Mouse (Mus musculus) layer of hippocampus, adult 2 months (tissue): ENCODE data around the gene Dusp10. TPM values are rescaled to one million over a fixed set of nuclear protein-coding genes. Genes with fewer than 3 reads are reported as not detected.

Experiments used
- DNase-seq, 2 experiments: peaks; one replicate each; pipeline ENCODE4 v3.0.0; 2022; ENCODE audit warnings: low spot score in 2 of 2
- H3K27ac ChIP-seq: fragments of 200-600 bp; 2 replicates; pipeline ENCODE4 v1.8.1; 2022
- H3K4me3 ChIP-seq: fragments of 200-600 bp; 2 replicates; pipeline ENCODE4 v1.8.1; 2022; ENCODE audit warnings: mild to moderate bottlenecking
- CTCF ChIP-seq: fragments of 200-600 bp; conservative IDR thresholded peaks from 2 replicates; pipeline ENCODE4 v1.8.1; 2022; ENCODE audit warnings: antibody characterized with exemption, mild to moderate bottlenecking, moderate library complexity
- total RNA-seq, 2 experiments: library from RNA; stranded (reverse); gene quantifications; 2 replicates each; pipeline ENCODE4 v1.2.3; 2021

Dusp10 gene
- total RNA-seq, 2 experiments from 2014 or later: 4.9 to 5.3 TPM

DNA sequence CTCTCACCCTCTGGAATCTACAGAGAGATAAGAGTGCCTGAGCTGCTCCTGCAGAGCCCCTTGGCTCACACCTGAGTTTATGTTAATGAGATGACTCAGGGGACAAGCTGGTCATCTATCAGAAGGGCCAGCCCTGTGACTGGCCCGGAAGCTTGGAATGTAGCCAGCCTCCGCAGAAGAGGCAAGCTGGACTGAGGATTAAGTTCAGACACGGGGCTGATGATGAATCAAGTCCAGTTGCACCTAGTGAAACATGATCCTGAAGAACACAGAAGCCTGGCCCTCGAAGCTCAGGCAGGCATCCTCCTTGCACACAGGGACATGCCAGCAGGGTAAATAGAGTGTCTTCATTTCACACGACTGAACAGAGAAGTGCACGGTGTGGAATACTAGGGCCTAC is 38.7 kb downstream of the Dusp10 start:
- no peak for DNase-seq
- TF ChIP-seq CTCF: no peak
- H3K27ac ChIP-seq: no peak overlapping the region
- no peak overlapping the region for H3K4me3 ChIP-seq

DNA sequence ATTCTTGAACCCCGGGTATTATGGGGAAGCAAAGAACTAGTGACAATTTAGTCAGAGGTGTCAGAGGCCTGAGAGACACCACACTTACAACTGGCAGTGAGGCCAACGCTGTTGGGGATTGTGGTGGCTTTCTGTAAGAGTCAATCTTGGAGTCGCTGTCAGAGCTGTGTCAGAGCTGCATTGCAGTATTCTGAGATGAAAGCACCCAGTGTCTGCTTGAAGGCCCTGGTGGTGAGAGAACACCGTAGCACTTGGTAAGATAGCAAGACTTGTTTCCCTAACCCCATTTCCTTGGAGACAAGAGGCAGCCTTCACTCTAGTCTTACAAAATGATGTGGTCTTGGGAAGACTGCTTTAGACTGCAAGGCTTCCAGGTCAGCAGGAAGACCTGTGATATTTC is 39.2 kb downstream of the Dusp10 start:
- 0 out of 2 replicates have a peak, but pooled peaks have one; percentile 15 for TF ChIP-seq CTCF
- Histone ChIP-seq H3K27ac (no peak overlapping the region), H3K4me3 (no peak overlapping the region)
- no peak for DNase-seq

DNA sequence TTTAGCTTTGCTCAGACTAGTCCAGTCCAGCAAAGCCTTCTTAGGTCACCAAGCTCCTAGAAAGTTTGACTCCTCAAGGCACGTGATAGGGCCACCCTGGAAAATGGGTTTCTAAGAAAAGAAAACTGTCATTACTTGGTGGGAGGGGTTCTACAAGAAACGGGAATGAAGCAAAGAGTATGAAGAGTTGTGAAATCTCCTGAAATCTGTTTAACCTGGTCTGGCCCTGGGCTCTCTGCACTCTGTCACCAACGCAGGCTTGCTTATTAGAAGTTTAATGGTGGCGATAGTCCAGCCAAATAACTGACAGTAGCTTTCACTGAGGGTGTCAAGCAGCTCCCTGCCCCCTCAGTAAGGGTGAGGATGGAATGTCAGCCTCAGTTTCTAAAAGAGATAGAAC is 40.0 kb downstream of the Dusp10 start:
- Histone ChIP-seq H3K4me3 (no peak overlapping the region), H3K27ac (no peak overlapping the region)
- DNase-seq: no peak
- TF ChIP-seq CTCF: no peak

DNA sequence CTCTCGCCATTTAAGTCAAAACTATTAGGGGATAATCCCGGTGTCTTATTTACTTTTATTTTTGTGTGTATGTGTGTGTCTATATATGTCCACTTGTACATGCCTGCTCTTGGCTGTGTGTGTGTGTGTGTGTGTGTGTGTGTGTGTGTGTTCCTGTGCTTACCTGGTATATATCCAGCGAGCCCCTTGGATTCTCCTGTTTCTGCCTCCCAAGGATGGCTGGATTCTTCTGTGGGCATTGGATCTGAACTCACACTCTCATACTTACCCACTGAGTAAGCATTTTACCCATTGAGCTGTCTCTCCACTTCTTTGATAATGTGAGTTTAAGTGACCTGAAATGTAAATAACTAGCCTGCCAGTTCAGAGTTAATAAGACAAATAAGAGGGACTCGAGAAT is 40.6 kb downstream of the Dusp10 start:
- DNase-seq: no peak
- H3K27ac ChIP-seq: no peak overlapping the region
- H3K4me3 ChIP-seq: no peak overlapping the region
- TF ChIP-seq CTCF: no peak

DNA sequence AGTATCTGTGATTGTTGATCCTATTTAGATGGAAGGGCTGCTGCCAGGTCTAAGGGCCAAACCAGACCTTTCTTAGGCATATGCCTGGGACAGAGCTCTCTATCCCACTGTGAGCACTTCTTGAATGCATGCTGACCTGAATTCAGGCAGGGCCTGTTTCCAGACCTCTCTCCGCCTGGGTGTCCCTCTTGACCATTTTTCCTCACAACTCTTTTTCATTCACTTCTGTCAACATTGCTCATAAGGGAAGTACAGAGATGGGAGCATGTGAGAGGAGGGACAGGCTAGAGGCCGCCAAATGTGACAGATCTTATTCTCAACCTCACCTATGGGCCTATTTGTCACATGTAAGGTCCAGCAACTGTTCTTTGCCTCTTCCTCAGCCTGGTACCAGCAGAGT is 41.1 kb downstream of the Dusp10 start:
- Histone ChIP-seq H3K4me3 (no peak overlapping the region), H3K27ac (0 out of 2 replicates have a peak overlapping the region, but pooled peaks have one; percentile 10)
- DNase-seq: no peak
- no peak for TF ChIP-seq CTCF

DNA sequence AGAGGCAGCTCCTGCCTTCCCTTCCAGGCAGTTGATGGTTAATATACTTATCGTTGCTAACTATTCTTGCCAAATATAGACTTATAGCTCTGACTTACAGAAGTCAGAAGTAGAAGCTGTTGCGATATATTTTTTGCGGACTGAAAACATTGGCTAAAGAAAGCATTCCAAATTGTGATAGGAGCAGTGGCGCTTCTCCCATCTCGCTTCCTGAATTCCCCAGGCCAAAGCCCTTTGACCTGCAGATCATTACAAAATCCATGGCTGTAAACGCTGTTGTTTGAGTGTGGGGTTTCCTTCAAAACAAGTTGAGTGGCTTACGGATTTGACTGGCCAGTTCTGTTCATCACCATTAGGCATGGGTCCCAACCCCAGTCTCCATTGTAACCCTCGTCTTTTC is 45.1 kb downstream of the Dusp10 start:
- Histone ChIP-seq H3K4me3 (no peak overlapping the region), H3K27ac (no peak overlapping the region)
- TF ChIP-seq CTCF: no peak
- DNase-seq: no peak

DNA sequence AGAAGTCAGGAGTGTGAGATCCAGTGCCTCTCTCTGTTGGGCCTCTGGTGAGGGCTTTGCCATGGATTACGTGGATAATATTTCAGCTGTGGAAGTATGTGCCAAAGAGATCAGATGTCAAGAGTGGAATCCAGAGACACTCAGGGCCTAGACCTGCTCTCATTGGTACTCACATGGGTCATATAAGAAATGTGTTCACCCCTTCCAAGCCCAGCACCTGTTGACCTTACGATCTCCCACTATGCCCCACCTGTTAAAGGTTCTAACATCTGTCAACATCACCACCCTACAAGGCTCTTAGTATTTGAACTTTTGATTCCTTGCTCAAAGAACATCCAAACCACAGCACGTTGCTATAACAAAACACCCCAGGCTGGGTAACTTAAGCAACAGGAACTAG is 46.7 kb downstream of the Dusp10 start:
- DNase-seq: no peak
- Histone ChIP-seq H3K27ac (no peak overlapping the region; the same call in 1 of the 2 replicates), H3K4me3 (no peak overlapping the region)
- TF ChIP-seq CTCF: no peak

DNA sequence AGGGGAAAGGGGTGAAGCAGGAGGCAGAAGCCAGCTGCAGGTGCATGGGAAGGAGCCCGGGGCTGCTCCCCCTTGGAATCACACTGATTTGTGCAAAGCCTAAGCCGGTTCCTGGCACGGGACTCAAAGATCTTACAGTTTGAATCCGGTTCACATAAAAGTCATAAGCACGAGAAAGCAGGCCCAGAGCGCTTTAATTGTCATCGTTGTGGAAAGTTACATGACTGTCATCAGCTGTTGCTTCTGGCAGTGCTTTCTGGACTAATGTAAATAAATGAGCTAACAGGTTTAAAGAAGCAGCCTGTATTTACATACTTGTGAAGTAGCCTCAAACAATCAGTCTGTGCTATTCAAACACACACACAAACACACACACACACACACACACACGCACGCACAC is 47.3 kb downstream of the Dusp10 start:
- H3K27ac ChIP-seq: peak overlapping the region; percentile 53; the same call in 1 of the 2 replicates
- no peak for TF ChIP-seq CTCF
- no peak for DNase-seq

DNA sequence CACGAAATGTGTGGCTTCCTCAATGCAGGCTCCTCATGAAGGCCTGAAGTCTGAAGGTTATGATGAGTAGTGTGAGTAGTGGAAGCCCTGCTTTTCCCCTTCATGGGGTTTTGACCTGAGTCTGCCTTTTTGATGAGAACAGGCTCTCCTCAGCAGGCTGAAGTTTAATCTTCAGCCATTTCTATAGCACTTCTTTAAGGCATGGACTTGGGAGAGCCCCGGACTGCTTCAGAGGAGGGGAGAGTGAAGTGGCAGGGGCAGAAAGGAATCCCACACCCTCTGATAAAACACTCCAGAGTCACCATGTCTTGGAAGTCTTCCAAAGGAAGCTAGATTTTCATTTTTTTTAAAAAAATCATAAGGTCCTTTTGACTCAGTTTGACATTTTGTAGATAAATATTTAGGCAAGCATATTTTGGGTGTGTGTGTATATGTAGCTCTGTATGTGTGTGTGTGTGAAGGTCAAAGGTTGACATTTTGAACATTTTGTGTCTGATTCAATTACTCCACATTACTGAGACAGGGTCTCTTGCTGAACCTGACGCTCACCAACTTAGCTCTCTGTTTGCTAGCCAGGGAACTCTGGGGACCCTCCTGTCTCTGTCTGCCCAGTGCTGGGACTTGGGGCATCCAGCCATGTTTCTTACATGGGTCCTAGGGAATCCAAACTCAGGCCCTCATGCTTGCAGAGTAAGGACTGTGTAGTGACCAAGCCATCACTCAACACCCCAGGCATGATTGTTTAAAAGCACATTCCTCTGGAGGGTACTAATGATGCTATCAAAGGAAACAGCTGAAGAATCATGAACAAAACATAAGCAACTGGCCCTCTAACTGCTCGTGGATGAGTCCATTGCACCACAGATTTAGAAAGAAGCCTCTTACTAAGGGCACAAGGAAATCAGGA is 48.0 kb downstream of the Dusp10 start:
- Histone ChIP-seq H3K27ac (no peak overlapping the region), H3K4me3 (no peak overlapping the region)
- no peak for DNase-seq
- no peak for TF ChIP-seq CTCF

More for the DNA sequence above, 47.3 kb downstream of the Dusp10 start:
- H3K4me3 ChIP-seq: no peak overlapping the region

DNA sequence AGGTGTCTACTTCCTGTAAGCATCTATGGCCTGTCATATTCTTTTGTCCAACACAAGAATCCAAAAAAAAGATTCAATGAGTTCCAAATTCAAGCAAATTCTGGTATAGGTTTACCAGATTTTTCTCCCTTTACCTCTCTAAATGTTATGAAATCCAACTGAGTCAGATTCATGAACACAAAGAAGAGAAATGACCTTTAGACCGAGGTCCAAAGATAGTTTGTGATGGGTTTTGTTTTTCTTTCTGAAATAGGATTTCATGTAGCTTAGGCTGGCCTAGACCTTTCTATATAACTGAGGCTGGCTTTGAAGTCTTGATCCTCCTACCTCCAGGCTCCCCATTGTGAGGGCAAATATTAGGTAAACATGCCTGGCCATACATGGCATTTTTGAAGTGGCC is 48.8 kb downstream of the Dusp10 start:
- no peak for DNase-seq
- TF ChIP-seq CTCF: no peak
- H3K4me3 ChIP-seq: no peak overlapping the region
- no peak overlapping the region for H3K27ac ChIP-seq

DNA sequence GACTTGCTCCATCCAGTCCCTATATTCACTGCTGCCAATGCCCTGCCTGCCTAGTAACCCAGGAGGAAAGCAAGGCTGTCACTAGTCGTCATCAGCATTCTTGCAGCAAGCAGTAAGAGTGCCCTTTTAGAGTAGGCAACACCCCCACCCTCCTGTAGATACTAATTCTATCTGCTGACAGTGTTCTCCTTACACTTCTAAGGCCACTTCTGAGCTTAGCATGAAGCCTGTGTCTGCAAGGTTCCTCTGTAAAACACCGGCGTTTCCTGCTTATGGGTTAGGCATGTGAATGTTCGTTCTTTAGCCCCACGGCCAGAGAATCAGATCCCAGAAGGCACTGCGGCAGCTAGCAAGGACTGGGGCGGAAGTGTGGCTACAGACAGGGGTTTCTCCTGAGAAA is 51.2 kb downstream of the Dusp10 start:
- TF ChIP-seq CTCF: no peak
- DNase-seq: no peak
- no peak overlapping the region for H3K4me3 ChIP-seq
- peak overlapping the region; percentile 32; the same call in 1 of the 2 replicates for H3K27ac ChIP-seq

DNA sequence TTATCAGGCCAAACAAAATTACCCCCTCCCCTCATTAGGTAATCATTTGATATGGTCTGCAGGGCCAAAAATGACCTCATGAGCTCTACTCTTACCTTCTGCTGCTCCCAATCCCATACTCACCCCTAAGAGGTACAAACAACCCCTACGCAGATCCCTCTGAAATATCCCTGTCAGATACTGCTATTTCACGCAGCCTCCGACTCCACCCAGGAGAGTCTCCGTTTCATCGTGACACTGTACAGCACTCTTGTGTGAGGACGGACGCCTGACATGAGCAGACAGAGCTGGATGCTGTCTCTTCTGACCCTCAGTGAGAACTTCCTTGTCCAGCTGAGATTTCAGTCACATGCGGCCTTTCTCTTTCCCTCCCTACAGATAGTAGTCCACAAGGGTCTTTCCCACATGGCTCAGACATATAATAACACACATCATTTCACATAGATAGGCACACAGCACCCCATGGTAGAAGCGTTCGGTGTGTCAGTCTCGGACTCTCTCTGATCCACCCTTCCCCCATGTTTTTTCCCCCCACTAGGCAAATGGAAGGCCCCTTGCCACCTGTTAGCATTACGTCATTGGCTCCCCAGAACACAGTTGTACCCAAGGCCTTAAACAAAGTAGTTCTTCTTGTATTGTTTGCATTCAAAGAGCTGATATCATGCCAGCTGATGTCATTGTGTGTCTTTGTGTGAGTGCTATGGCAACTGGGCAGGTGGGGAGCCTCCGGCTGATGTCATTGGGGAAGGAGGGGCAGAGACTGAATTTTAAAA is 52.7 kb downstream of the Dusp10 start:
- DNase-seq: peak; percentile 13 to 14
- TF ChIP-seq CTCF: no peak
- H3K27ac ChIP-seq: peak overlapping the region; percentile 69

DNA sequence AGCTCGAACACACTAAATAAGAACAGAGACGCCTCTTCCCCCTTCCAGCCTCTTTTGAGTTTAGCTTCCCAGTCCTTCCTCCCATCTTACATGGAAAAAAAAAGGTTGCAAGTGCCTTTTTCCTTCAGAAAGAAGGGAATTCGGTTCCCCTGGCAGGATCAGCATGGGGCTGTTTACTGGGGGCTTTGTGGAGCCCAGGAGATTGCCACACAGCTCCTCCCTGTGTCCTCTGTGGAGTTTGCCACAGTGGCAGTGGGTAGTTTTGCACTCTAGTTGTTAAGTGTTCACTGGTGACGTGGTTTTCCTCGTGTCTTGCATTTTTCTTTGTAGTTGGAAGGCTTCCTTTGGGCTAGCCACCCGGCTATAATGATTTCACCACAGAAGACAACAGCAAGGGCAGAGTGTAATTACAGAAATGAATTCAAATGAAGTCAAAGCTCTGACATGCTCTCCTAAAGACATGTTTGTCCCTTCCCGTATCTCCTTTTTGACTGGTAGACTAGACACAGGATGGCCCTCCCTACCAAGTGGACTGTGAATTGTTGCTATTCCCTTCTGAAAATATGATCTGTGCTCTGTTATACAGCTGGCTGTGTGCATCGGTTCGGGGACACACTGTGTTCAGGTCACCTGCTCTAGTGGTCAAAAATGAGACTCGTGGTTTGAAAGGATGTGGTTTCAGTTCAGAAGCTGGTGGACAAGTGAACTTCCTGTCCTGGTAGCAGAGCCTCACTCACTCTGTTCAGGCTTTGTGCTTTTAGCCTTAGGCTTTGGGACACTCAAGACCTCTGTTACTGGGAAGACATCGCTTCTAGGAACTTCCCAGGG is 53.6 kb downstream of the Dusp10 start:
- no peak for DNase-seq
- TF ChIP-seq CTCF: no peak

More for the DNA sequence above, 52.7 kb downstream of the Dusp10 start:
- no peak overlapping the region for H3K4me3 ChIP-seq

More for the DNA sequence above, 53.6 kb downstream of the Dusp10 start:
- Histone ChIP-seq H3K27ac (peak overlapping the region; percentile 74), H3K4me3 (no peak overlapping the region)
